Mouse (Mus musculus) heart, adult 2 months (tissue): ENCODE measurements around the gene Tango2. TPM values are rescaled to one million over a fixed set of nuclear protein-coding genes. Genes with fewer than 3 reads are reported as not detected.

Experiments used
- DNase-seq, 2 experiments: peaks; one replicate each; pipeline ENCODE4 v3.0.0; 2021
- H3K27ac ChIP-seq: fragments of 200-600 bp; 2 replicates; pipeline ENCODE4 v1.8.1; 2022
- H3K27me3 ChIP-seq: fragments of 200-500 bp; 2 replicates; pipeline ENCODE4 v1.6.1; 2012; ENCODE audit warnings: mild to moderate bottlenecking, low read length, inconsistent platforms, mixed read lengths; ENCODE audit not compliant: control insufficient read depth, insufficient read depth
- H3K36me3 ChIP-seq: fragments of 200-500 bp; 2 replicates; pipeline ENCODE4 v1.6.1; 2012; ENCODE audit warnings: low read length, inconsistent platforms; ENCODE audit not compliant: control insufficient read depth, insufficient read depth
- H3K4me1 ChIP-seq: fragments of 200-500 bp; 2 replicates; pipeline ENCODE4 v1.6.1; 2011; ENCODE audit warnings: low read length; ENCODE audit not compliant: control insufficient read depth, insufficient read depth
- H3K4me3 ChIP-seq: fragments of 200-600 bp; 2 replicates; pipeline ENCODE4 v1.8.1; 2022
- H3K79me2 ChIP-seq: fragments of 200-500 bp; replicated peaks from 2 replicates; pipeline ENCODE4 v1.6.1; 2012; ENCODE audit warnings: mild to moderate bottlenecking, inconsistent platforms, low read length, moderate library complexity, mixed read lengths; ENCODE audit not compliant: control insufficient read depth, insufficient read depth
- H3K9ac ChIP-seq: fragments of 200-500 bp; 2 replicates; pipeline ENCODE4 v1.6.1; 2012; ENCODE audit warnings: low read depth, mild to moderate bottlenecking, control low read depth, inconsistent platforms, low read length, mixed read lengths
- CTCF ChIP-seq: fragments of 200-600 bp; IDR thresholded peaks from 2 replicates; pipeline ENCODE4 v1.8.1; 2022; ENCODE audit warnings: antibody characterized with exemption, mild to moderate bottlenecking, moderate library complexity
- EP300 ChIP-seq: fragments of 200-500 bp; IDR thresholded peaks from 2 replicates; pipeline ENCODE4 v1.6.1; 2011; ENCODE audit warnings: low read depth, low read length, control low read depth; ENCODE audit not compliant: insufficient read depth
- POLR2A ChIP-seq: fragments of 200-500 bp; IDR thresholded peaks from 2 replicates; pipeline ENCODE4 v1.6.1; 2011; ENCODE audit warnings: mild to moderate bottlenecking, low read depth, low read length, control low read depth; ENCODE audit not compliant: insufficient read depth
- WGBS: fragments of 180-500 bp; shearing (Covaris S2); methylation state at CpG from one replicate; pipeline ENCODE4 v1.1.7; 2018; 5-methylcytosine and 5-hydroxymethylcytosine counted together
- intact Hi-C: fragments of 180-260 bp; cut with DNase I; formaldehyde crosslinking; loops from one replicate; pipeline ENCODE4 v1.15.1; 2025
- polyA plus RNA-seq: library from polyadenylated mRNA; depleted of rRNA; stranded (reverse); fragments of >200 nt; gene quantifications from 2 replicates; pipeline ENCODE4 v1.2.3, GENCODE M21; 2012
- total RNA-seq, 2 experiments: library from RNA; stranded (reverse); gene quantifications; 2 replicates each; pipeline ENCODE4 v1.2.3; 2021

Gene Tango2
- total and polyA plus RNA-seq, 3 experiments: 173 to 283 (median 181) TPM

DNA sequence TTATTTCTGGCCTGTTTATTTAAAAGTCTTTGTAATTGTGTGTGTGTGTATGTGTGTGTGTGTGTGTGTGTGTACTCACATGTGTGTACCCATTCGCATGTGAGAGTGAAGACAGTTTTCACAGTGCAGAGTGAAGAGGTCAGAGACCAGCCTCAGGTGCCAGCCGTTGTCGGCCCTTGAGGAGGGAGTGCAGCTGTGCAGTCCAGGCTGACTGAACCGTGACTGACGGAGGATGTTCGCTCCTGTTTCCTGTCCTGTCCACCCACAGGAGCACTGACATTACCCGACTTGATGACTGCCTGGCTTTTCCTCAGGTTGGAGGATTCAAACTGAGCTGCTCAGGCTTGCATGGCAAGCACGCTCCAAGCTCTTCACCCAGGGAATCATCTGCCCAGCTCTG, 15.0 kb upstream of the Tango2 start:
- Histone ChIP-seq H3K36me3 (no peaks in the 10 kb centered on the region), H3K4me3 (no peak overlapping the region), H3K27ac (no peak overlapping the region), H3K79me2 (no peaks in the 10 kb centered on the region), H3K4me1 (no peaks in the 10 kb centered on the region; the same call in 1 of the 2 replicates), H3K9ac (no peak overlapping the region), H3K27me3 (no peaks in the 10 kb centered on the region)
- DNase-seq: no peak
- WGBS: 62% methylated on average over 8 of the region's 8 CpGs
- intact Hi-C loops: no loop called here
- TF ChIP-seq POLR2A: no peak

DNA sequence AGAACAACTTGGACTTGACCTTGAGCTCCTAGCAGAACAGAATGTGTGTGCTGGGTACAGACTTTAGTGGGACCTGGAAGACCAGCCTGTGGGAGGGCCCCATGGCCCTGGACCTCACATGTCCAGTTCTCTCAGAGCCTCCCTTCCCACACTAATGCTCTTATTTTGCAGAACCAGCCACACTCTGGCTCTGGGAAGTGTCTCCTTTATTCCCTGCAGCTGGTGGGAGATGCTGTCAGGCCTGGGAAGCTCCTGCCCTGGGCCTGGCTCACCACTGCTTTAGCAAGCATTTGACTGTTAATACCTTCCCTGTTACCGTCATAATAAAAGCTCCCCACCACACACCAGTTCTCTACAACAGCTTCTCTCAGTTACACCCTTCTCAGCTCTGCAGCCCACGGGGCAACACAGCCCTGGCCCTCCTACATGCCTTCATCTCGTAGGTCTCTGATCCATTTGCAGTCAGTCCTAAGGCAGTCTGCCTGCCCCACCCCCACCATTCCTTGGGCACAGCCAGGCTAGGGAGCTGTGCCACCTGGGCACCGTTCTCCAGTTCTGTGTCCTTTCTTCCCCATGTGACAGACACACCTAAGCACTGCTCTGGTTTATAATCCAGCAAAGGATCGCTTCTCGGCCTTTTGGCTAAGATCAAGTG, 12.4 kb upstream of the Tango2 start:
- Histone ChIP-seq H3K4me1 (no peaks in the 10 kb centered on the region; the same call in 1 of the 2 replicates), H3K27me3 (no peaks in the 10 kb centered on the region), H3K4me3 (no peak overlapping the region), H3K36me3 (no peaks in the 10 kb centered on the region), H3K79me2 (no peaks in the 10 kb centered on the region), H3K9ac (no peak overlapping the region), H3K27ac (no peak overlapping the region)
- TF ChIP-seq POLR2A: no peak
- TF ChIP-seq CTCF: no peak
- no peak for TF ChIP-seq EP300
- no peak for DNase-seq
- intact Hi-C loops: no loop called here
- 69% methylated on average over 6 of the region's 6 CpGs for WGBS

DNA sequence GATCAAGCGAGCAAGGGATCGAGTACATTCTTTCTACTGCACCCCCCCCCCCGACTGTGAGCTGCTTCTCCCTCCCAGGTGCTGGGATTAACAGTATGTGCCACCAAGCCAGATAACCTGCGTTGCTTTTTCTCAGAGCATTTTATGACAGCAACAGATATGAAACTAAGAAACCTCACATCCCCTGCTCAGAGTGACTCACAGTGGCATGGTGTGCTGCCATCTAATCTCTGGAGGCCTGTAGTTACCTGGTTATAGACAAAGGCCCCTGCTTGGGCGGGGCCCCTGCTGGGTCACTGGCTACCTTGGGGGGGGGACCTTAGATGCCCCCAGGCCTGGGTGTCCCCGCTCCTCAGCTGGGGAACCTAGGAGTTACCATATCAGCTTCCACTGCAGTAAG, 10.1 kb upstream of the Tango2 start:
- H3K4me1 ChIP-seq: no peaks in the 10 kb centered on the region; the same call in 1 of the 2 replicates
- no peaks in the 10 kb centered on the region for H3K27me3 ChIP-seq
- DNase-seq: no peak
- intact Hi-C loops: no loop called here
- no peaks in the 10 kb centered on the region for H3K36me3 ChIP-seq
- WGBS: 86% methylated on average over 6 of the region's 6 CpGs
- TF ChIP-seq CTCF: no peak
- TF ChIP-seq EP300: no peak
- no peak for TF ChIP-seq POLR2A
- no peak overlapping the region for H3K9ac ChIP-seq
- H3K27ac ChIP-seq: no peak overlapping the region
- no peaks in the 10 kb centered on the region for H3K79me2 ChIP-seq
- H3K4me3 ChIP-seq: no peak overlapping the region

DNA sequence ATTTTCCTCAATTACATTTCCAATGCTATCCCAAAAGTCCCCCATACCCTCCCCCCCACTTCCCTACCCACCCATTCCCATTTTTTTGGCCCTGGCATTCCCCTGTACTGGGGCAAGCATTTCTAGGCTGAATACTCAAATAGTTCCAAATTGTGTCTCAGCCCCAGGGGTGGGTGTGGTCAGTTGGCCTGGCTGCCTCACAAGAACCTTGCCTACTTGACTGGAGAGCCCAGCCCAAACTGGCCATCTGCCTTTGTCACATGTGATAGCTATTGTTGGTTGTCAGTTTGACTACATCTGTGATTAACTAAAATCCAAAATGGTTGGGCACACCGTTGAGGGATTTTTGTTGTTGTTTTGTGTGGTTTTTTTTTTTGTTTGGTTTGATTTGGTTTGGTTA, 9.1 kb upstream of the Tango2 start:
- TF ChIP-seq EP300 (no peak), POLR2A (no peak), CTCF (no peak)
- intact Hi-C loops: no loop called here
- Histone ChIP-seq H3K27ac (no peak overlapping the region), H3K36me3 (no peaks in the 10 kb centered on the region), H3K79me2 (no peaks in the 10 kb centered on the region), H3K27me3 (no peaks in the 10 kb centered on the region), H3K4me3 (no peak overlapping the region), H3K4me1 (no peaks in the 10 kb centered on the region; the same call in 1 of the 2 replicates), H3K9ac (no peak overlapping the region)
- WGBS: 41% methylated on average over 1 of the region's 1 CpGs
- DNase-seq: peak in 1 of 2 experiments; percentile 42

DNA sequence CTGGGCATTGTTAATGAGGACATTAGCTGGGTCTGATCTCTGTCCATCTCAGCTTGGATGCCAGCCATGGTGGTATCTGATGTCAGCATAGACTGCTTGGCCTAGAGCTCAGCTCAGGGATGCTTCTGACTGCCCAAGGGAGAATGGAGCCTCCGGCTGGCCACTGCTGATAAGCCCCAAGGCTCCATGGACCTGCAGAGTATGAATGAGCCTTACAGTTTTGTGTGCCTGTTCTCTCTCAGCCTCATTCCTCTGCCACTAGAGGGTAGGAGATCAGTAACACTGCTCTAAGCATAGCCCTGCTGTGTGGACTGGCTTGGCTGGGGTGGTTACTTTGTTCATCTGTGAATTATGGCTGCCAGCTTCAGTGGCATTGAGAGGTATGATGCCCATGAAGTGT, 5.2 kb upstream of the Tango2 start:
- no peak for DNase-seq
- Histone ChIP-seq H3K36me3 (no peaks in the 10 kb centered on the region), H3K27ac (no peak overlapping the region), H3K9ac (no peak overlapping the region), H3K4me1 (no peaks in the 10 kb centered on the region), H3K27me3 (no peaks in the 10 kb centered on the region), H3K79me2 (no peaks in the 10 kb centered on the region), H3K4me3 (no peak overlapping the region)
- intact Hi-C loops: no loop called here
- WGBS: 63% methylated on average over 1 of the region's 1 CpGs
- TF ChIP-seq EP300: no peak
- TF ChIP-seq POLR2A: no peak
- TF ChIP-seq CTCF: no peak

DNA sequence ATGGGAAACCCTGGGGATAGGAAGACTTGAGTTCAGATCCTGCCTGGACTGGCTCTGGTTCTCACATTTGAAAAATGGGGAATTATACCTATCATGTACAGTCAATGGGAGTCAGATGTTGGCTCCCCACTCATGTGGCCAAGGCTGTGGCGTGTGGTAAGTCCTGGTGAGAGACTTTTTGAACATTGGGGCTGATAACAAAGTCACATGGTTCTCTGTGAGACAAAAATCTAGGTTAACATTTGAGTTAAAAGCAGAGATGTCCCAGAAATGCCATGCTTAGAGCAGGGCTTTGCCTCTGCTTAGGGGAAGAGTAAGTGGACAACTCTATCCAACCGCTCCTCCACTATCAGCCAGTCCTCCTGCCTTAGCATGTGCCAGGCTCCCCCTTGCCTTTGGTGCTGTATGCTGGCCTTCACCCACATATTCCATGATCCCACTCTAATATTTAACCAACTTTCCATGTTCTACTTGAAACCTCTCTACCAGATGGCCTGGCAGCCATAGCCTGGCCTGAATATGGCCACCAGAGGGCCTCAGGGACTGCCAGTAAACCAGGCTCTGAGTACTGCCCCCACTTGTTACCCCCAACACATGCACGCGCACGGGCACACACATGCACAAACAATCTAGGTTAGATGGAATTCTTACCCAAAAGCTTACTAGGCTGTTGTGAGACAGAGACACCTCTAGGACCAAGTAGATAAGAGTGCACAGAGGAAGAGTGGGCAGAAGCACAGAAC, 3.6 kb upstream of the Tango2 start:
- WGBS: 51% methylated on average over 5 of the region's 5 CpGs
- Histone ChIP-seq H3K4me1 (no peaks in the 10 kb centered on the region), H3K27me3 (no peaks in the 10 kb centered on the region), H3K27ac (no peak overlapping the region), H3K79me2 (no peaks in the 10 kb centered on the region), H3K9ac (no peak overlapping the region), H3K4me3 (no peak overlapping the region), H3K36me3 (no peaks in the 10 kb centered on the region)
- no peak for TF ChIP-seq POLR2A
- TF ChIP-seq CTCF: peak; percentile 76
- intact Hi-C loops: no loop called here
- peak; percentile 36 to 44 for DNase-seq
